Mouse (Mus musculus): ENCODE results near the gene Gsap. TPM values are rescaled to one million over a fixed set of nuclear protein-coding genes. Genes with fewer than 3 reads are reported as not detected.

Gene Gsap
- polyA plus RNA-seq, 1 experiment from 2014 or later: 14.6 TPM

DNA sequence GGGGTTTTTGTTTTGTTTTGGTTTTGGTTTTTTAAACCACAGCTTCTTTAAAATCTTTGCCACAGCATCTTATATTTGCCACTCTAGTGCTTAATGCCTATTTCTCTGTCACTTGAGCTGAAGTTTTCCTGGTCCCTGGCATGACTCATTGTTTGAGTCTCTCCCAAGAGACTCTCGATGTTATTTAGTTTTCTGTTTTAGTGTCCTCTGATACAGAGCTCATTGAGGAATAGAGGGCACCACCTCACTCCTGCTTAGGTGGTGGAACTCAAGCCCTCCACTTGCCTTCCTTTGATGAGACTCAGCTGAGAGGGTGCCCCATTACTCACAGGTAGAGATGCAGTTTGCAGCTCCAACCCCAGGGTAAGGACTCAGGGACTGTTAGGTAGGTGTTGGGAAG is 17.4 kb downstream of the Gsap start:
- Histone ChIP-seq H3K36me3 (ENCODE audit: control insufficient read depth, insufficient read depth, low read length) (no peaks in the 10 kb centered on the region), H3K4me3 (ENCODE audit: low read length) (no peak overlapping the region), H3K9ac (ENCODE audit: low read depth, low read length) (no peak overlapping the region), H3K27me3 (replicated peaks; ENCODE audit: control insufficient read depth, insufficient read depth, low read length) (no peaks in the 10 kb centered on the region), H3K4me2 (ENCODE audit: low read length) (no peak overlapping the region), H3K9me3 (ENCODE audit: control insufficient read depth, low read length) (no peaks in the 10 kb centered on the region), H3K27ac (ENCODE audit: low read depth, low read length) (no peak overlapping the region), H3K4me1 (ENCODE audit: control insufficient read depth, insufficient read depth, low read depth, low read length) (no peaks in the 10 kb centered on the region)
- no peak for ATAC-seq
- 88% methylated on average over 1 of the region's 1 CpGs for WGBS

DNA sequence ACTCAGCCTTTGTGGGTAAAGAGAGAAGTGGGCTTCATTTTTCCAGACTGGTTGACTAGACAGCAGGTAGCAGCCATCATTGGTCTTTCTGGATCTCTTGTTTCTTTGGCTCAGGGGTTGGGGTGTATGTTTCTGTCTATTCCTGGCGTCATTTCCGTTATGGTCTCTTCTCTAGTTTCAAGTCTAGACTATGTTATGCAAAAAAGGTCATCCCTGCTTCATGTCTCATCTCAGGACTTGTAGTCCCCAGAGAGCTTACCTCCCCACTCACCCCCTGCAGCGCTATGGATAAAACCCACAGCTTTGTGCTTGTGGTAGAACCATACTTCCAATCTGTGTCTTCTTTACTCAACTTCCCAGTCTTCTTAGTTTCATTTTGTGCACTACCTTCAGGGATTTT is 18.1 kb downstream of the Gsap start:
- no peaks in the 10 kb centered on the region for H3K4me1 ChIP-seq (ENCODE audit: control insufficient read depth, insufficient read depth, low read depth, low read length)
- no peaks in the 10 kb centered on the region for H3K9me3 ChIP-seq (ENCODE audit: control insufficient read depth, low read length)
- no peaks in the 10 kb centered on the region for H3K27me3 ChIP-seq (replicated peaks; ENCODE audit: control insufficient read depth, insufficient read depth, low read length)
- H3K4me3 ChIP-seq (ENCODE audit: low read length): no peak overlapping the region
- H3K27ac ChIP-seq (ENCODE audit: low read depth, low read length): no peak overlapping the region
- no peak overlapping the region for H3K4me2 ChIP-seq (ENCODE audit: low read length)
- H3K36me3 ChIP-seq (ENCODE audit: control insufficient read depth, insufficient read depth, low read length): no peaks in the 10 kb centered on the region
- H3K9ac ChIP-seq (ENCODE audit: low read depth, low read length): no peak overlapping the region
- 90% methylated on average over 3 of the region's 3 CpGs for WGBS
- no peak for ATAC-seq

DNA sequence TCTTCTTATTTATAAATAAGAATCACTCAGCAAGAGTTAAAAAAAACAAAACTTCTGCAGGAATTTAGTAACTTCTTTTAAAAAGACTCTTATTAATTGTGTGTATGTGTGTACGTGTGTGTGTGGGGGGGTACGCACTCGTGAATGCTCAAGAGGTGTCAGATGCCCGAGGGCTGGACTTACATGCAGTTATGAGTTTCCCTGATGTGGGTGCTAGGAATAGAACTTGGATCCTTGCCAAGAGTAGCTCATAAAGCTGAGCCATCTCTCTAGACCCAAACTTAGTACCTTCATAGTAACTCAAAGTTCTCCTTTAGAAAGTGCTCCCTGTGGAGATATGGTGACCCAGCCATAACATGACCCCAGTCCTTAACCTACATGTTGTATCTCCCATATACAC is 20.0 kb downstream of the Gsap start:
- Histone ChIP-seq H3K4me1 (ENCODE audit: control insufficient read depth, insufficient read depth, low read depth, low read length) (no peaks in the 10 kb centered on the region), H3K9me3 (ENCODE audit: control insufficient read depth, low read length) (no peaks in the 10 kb centered on the region), H3K4me2 (ENCODE audit: low read length) (no peak overlapping the region), H3K27me3 (replicated peaks; ENCODE audit: control insufficient read depth, insufficient read depth, low read length) (no peaks in the 10 kb centered on the region), H3K36me3 (ENCODE audit: control insufficient read depth, insufficient read depth, low read length) (no peaks in the 10 kb centered on the region), H3K4me3 (ENCODE audit: low read length) (no peak overlapping the region), H3K9ac (ENCODE audit: low read depth, low read length) (no peak overlapping the region), H3K27ac (ENCODE audit: low read depth, low read length) (no peak overlapping the region)
- ATAC-seq: no peak
- WGBS: 93% methylated on average over 4 of the region's 4 CpGs

DNA sequence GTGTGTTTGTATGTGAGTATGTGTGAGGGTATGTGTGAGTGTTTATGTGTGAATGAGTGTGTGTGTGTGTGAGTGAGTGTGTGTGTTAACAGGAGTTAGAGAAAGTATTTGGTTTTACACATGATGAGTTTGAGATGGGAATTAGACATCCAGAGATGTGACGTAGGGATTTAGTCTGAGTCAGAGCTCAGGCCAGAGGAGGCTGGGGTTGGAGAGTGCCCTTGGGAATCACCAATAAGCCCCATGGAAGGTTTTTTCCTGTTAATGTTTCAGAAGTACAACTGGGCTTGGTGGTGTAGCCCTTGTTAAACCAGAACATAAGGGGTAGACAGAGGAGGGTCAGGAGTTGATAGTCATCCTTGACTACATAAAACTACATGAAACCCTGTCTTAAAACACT is 25.4 kb downstream of the Gsap start:
- H3K9me3 ChIP-seq (ENCODE audit: control insufficient read depth, low read length): no peaks in the 10 kb centered on the region
- no peak overlapping the region for H3K9ac ChIP-seq (ENCODE audit: low read depth, low read length)
- H3K4me3 ChIP-seq (ENCODE audit: low read length): no peak overlapping the region
- no peaks in the 10 kb centered on the region for H3K27me3 ChIP-seq (replicated peaks; ENCODE audit: control insufficient read depth, insufficient read depth, low read length)
- no peak overlapping the region for H3K4me2 ChIP-seq (ENCODE audit: low read length)
- 78% methylated on average over 1 of the region's 1 CpGs for WGBS
- H3K27ac ChIP-seq (ENCODE audit: low read depth, low read length): no peak overlapping the region
- no peaks in the 10 kb centered on the region for H3K4me1 ChIP-seq (ENCODE audit: control insufficient read depth, insufficient read depth, low read depth, low read length)
- no peak for ATAC-seq
- no peaks in the 10 kb centered on the region for H3K36me3 ChIP-seq (ENCODE audit: control insufficient read depth, insufficient read depth, low read length)

DNA sequence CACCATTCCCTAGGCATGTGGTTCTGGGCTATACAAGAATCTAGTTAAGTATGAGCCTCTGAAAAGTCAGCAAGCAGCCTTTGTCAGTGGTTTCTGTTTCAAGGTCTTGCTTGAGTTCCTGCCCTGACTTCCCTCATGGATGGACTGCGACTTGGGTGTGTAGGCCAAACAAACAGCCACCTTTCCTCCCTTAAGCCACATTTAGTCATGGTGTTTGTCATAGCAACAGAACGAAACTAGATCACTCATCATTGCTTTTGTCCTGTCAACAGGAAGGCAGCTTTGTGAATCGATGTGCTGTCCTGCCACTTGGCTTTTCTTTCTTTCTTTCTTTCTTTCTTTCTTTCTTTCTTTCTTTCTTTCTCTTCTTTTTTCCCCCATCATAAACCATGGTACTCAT is 26.9 kb downstream of the Gsap start:
- 88% methylated on average over 3 of the region's 3 CpGs for WGBS
- H3K36me3 ChIP-seq (ENCODE audit: control insufficient read depth, insufficient read depth, low read length): no peaks in the 10 kb centered on the region
- H3K9me3 ChIP-seq (ENCODE audit: control insufficient read depth, low read length): no peaks in the 10 kb centered on the region
- H3K9ac ChIP-seq (ENCODE audit: low read depth, low read length): no peak overlapping the region
- H3K4me2 ChIP-seq (ENCODE audit: low read length): no peak overlapping the region
- no peak overlapping the region for H3K27ac ChIP-seq (ENCODE audit: low read depth, low read length)
- no peak overlapping the region for H3K4me3 ChIP-seq (ENCODE audit: low read length)
- no peak for ATAC-seq
- no peaks in the 10 kb centered on the region for H3K4me1 ChIP-seq (ENCODE audit: control insufficient read depth, insufficient read depth, low read depth, low read length)
- no peaks in the 10 kb centered on the region for H3K27me3 ChIP-seq (replicated peaks; ENCODE audit: control insufficient read depth, insufficient read depth, low read length)

DNA sequence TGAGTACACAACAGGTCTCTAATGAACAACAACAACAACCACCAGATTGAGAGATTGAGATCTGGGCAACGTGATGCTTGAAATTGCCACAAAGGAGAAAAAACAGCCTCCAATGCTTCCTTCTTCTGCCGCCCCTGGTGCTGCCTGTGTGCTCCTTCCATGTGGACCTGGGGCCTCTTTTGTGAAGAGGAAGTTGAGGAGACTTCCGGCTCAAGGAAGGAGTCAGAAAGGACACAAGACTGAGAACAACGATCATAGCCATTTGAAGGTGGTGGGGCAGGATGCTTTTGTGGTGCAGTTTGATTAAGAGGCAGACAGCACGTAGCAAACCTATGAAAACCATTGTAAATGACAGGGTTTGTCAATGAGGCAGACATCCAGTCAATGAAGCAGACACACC is 27.7 kb downstream of the Gsap start:
- H3K27me3 ChIP-seq (replicated peaks; ENCODE audit: control insufficient read depth, insufficient read depth, low read length): no peaks in the 10 kb centered on the region
- no peak overlapping the region for H3K27ac ChIP-seq (ENCODE audit: low read depth, low read length)
- no peaks in the 10 kb centered on the region for H3K36me3 ChIP-seq (ENCODE audit: control insufficient read depth, insufficient read depth, low read length)
- 88% methylated on average over 5 of the region's 5 CpGs for WGBS
- H3K9ac ChIP-seq (ENCODE audit: low read depth, low read length): no peak overlapping the region
- no peak for ATAC-seq
- no peaks in the 10 kb centered on the region for H3K4me1 ChIP-seq (ENCODE audit: control insufficient read depth, insufficient read depth, low read depth, low read length)
- H3K9me3 ChIP-seq (ENCODE audit: control insufficient read depth, low read length): no peaks in the 10 kb centered on the region
- no peak overlapping the region for H3K4me3 ChIP-seq (ENCODE audit: low read length)
- no peak overlapping the region for H3K4me2 ChIP-seq (ENCODE audit: low read length)

DNA sequence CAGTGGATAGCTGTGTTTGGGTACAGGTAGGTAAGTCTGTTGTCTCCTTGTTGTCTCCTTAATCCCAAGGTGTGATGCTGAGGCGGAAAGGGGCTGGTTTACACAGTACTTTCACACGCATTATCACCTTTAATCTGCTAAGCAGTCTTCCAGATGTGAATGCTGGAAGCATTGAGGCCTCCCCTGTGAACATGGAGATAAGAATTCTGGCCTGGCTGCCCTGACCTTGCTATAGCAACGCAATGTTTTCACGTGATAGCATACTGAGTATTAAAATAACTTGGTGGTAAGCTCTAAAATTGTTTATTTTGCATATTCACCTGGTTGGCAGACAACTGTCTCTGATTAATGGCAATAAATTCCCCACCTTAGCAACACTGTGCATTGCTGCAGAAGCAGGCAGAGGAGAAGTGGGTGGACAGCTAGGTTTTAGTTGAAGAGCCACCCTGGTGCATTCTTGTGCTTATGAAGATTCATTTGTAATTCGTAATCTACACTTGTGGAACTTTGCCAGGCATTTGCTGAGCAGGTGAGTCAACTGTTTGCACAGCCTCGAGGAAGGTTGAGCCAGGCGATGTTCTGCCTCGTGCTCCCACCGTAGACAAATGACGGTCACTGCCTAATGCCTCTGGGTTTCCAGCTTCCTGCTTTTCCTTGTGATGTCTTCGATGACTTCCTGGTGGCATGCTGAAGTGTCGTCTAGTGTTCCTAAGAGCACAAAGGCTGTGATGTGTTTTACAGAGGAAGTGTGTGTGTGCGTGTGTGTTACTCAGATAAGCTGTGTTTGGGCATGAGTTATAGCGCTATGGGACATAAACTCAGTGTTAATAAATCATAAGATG is 31.6 kb downstream of the Gsap start:
- H3K9me3 ChIP-seq (ENCODE audit: control insufficient read depth, low read length): no peaks in the 10 kb centered on the region
- H3K4me3 ChIP-seq (ENCODE audit: low read length): no peak overlapping the region
- no peak for ATAC-seq
- WGBS: 88% methylated on average over 14 of the region's 14 CpGs
- no peak overlapping the region for H3K4me2 ChIP-seq (ENCODE audit: low read length)
- H3K36me3 ChIP-seq (ENCODE audit: control insufficient read depth, insufficient read depth, low read length): no peaks in the 10 kb centered on the region
- no peak overlapping the region for H3K27ac ChIP-seq (ENCODE audit: low read depth, low read length)
- H3K9ac ChIP-seq (ENCODE audit: low read depth, low read length): no peak overlapping the region
- H3K4me1 ChIP-seq (ENCODE audit: control insufficient read depth, insufficient read depth, low read depth, low read length): no peaks in the 10 kb centered on the region
- no peaks in the 10 kb centered on the region for H3K27me3 ChIP-seq (replicated peaks; ENCODE audit: control insufficient read depth, insufficient read depth, low read length)

DNA sequence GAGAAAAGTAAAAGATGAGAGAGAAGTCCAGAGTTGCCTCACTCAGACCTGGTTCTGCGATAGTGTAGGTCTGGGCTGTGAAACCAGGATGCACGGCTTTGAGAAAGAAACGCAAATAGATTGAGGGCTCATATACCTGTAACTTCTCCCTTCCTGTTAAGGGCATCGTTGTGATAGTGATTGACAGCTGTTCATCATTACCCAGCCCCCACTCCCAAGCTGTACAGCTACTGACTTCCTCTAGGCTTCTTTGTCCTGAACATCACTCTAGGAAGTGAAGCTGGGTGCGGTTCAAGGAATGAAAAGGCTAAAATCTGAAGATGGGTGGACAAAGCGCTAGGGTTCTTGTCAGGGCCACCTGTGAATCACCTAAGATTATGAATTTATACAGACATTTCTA is 46.8 kb downstream of the Gsap start:
- no peaks in the 10 kb centered on the region for H3K36me3 ChIP-seq (ENCODE audit: control insufficient read depth, insufficient read depth, low read length)
- no peaks in the 10 kb centered on the region; the same call in 1 of the 2 replicates for H3K9me3 ChIP-seq (ENCODE audit: control insufficient read depth, low read length)
- 98% methylated on average over 6 of the region's 6 CpGs for WGBS
- no peaks in the 10 kb centered on the region for H3K27me3 ChIP-seq (replicated peaks; ENCODE audit: control insufficient read depth, insufficient read depth, low read length)
- H3K4me2 ChIP-seq (ENCODE audit: low read length): no peak overlapping the region
- H3K4me1 ChIP-seq (ENCODE audit: control insufficient read depth, insufficient read depth, low read depth, low read length): no peaks in the 10 kb centered on the region
- H3K4me3 ChIP-seq (ENCODE audit: low read length): no peak overlapping the region
- no peak for ATAC-seq
- no peak overlapping the region for H3K9ac ChIP-seq (ENCODE audit: low read depth, low read length)
- H3K27ac ChIP-seq (ENCODE audit: low read depth, low read length): no peak overlapping the region

DNA sequence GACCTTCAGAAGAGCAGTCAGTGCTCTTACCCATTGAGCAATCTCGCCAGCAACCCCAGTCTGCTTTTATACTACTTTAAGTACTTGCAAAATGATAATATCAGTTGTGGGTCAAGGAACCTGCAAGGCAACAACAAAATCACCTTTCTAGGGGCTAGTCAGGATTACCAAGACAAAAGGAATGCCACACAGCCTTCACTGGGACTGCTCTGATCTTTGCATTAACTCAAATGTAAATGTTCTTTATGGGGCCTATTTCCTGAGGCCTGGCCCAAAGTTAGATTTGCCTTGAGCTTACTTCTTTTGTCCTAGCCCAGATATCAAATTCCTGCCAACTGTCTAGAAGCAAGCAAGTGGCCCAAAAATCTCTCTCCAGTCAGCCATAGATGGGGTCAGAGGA is 58.5 kb downstream of the Gsap start:
- H3K27me3 ChIP-seq (replicated peaks; ENCODE audit: control insufficient read depth, insufficient read depth, low read length): no peaks in the 10 kb centered on the region
- no peaks in the 10 kb centered on the region for H3K4me1 ChIP-seq (ENCODE audit: control insufficient read depth, insufficient read depth, low read depth, low read length)
- H3K4me3 ChIP-seq (ENCODE audit: low read length): no peak overlapping the region
- H3K9ac ChIP-seq (ENCODE audit: low read depth, low read length): no peak overlapping the region
- WGBS: 90% methylated on average over 1 of the region's 1 CpGs
- H3K9me3 ChIP-seq (ENCODE audit: control insufficient read depth, low read length): no peaks in the 10 kb centered on the region
- H3K4me2 ChIP-seq (ENCODE audit: low read length): no peak overlapping the region
- no peaks in the 10 kb centered on the region for H3K36me3 ChIP-seq (ENCODE audit: control insufficient read depth, insufficient read depth, low read length)
- no peak for ATAC-seq
- H3K27ac ChIP-seq (ENCODE audit: low read depth, low read length): no peak overlapping the region
